Mouse (Mus musculus) cerebellum, postnatal 14 days (tissue): ENCODE measurements around the gene Grk4.
"Not testable (repeated sequence)": the region's sequence is repeated elsewhere in the genome, so short reads cannot be mapped to it uniquely, and the experiment has no call there.

Source experiments
- DNase-seq, 2 experiments: peaks; one replicate each; pipeline ENCODE4 v3.0.0; 2021; ENCODE audit warnings: mixed read lengths in 2 of 2

Grk4 gene

DNA sequence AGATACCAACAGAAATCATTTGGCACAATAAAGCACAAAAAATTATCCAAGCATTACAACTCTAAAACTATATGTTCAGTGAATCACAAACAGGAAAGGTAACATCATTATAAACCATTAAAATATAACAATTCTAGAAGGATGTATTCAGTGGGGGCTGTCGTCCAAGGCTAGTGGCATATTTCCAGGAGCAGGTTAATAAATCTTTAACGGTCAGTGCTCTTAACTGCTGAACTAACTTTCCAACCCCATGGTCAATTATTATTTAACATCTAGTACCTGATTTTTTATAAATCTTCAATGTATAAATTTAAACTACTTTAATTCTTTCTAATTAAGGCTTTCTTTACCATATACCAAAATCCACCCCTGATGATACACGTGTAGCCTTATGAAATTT, 54.2 kb downstream of the Grk4 start:
- DNase-seq, result not testable (repeated sequence)

DNA sequence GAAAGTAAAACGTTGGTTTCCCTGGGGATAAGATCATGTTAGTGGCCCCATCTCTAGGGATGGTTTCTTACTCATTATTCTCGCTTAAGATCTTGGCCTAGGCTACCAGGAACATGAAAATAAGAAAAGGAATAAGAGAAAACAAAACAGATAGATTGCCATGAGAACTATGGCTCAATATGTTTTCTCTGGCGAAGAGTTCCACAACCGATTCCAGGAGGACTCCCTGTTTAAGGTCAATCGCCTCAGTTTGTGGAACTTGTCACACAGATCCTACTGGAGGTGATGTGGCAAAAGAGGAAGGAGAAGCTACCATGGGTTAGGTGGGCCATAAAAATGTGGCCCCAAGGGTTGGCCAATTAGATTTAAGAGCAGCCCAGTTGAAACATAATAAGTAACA, 54.6 kb downstream of the Grk4 start:
- no peak for DNase-seq

DNA sequence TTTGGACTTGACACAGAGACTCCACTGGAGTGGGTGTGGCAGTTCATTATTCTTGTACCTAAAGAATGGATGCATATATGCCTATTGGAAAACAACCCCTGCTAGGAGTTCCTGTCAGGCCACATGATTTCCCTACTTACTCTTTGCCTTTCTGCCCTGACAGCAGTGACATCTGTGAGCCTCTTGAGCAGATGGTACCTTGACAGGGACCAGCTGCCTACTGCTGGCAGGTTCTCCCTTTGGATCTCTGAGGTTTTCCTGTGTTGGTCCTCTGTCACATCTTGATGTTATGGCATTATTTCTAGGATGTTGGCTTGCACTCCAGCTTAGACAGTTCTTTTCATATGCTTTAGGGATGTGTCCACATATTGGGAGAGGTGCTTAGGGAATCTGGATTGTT, 69.0 kb downstream of the Grk4 start:
- peak; percentile 46 to 57 for DNase-seq

DNA sequence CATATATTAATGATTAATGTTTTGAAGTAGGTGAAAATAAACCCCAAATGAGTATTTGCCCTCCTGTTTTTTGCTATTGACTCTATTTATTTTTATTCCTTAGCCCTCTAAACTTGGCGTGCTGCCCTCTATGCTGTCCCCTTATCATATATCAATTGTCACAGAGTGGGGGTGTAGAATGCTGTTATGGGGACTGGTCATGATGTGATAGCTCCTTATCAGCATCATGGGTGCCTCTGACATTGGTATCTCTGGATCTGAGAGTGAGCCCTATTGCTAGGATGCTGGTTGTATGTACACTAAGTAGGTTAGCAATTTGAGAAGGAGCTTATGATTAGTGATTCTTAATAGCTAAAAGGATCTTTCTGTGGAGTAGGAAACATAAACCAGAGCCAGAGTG, 70.1 kb downstream of the Grk4 start:
- DNase-seq, result no peak

DNA sequence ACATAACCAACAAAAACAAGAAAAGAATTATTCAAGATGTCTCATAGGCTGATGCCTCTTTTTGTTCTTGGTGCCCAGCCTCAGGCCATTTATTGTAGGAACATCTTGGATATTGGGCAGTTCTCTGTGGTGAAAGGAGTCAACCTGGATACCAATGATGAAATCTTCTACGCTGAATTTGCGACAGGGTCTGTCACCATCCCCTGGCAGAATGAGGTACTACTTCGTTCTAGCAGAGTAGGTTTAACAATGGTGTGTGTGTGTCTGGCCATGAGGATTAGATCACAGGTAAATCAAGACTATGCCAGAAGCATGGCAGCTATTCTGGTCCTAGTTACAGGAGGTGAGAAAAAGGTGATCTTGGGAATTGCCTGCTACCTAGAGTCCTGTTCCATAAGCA, 91.3 kb downstream of the Grk4 start:
- peak in 1 of 2 experiments; percentile 12 for DNase-seq

DNA sequence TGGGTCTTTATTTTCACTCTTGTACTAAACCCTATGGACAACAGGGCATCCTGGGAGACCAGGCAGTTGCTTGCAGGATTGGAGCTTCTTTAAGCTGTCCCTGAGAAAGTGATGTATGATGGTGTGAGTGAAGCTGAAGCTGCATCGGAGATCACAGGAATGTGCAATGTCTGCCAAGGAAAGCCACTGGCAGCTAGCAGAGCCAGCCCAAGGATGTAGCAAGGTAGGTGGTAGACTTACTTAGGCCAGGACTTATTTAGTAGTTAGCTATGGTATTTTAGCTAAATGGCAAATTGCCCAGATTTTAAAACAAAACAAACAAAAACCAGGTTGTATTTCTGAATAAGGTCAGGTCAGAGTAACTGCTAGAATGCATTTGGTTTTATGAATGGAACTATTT, 98.6 kb downstream of the Grk4 start:
- no peak for DNase-seq

DNA sequence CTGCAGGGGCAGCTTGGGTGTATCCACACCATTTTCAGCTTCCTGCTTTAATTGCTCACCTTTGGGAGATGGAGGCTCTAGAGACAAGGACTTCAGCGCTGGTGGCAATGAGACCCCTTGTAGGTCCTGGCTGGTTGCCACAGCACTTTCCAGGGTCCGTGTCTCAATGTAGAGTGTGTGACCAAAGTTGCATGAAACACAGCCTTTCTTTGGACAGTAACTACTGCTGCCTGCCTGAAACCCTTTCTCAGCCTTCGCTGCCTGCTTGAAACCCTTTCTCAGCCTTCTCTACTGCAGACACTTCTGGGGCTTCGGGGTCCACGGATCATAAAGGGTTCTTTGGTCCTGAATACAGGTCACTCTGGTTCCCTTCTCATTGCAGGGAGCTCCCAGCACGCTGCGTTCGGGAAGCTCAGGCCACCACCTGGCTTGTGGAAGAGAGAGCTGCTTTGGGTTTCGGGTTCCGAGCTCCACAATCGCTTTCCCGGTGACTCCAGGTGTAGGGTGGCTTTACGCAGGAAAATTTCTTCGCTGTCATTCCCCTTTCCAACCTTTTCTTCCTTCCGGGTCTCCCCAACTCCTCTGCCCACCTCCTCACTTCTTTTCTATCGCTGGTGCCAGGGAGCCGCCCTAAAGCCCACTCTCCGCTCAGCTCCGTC, 100.8 kb downstream of the Grk4 start:
- DNase-seq, result peak in 1 of 2 experiments; percentile 50

DNA sequence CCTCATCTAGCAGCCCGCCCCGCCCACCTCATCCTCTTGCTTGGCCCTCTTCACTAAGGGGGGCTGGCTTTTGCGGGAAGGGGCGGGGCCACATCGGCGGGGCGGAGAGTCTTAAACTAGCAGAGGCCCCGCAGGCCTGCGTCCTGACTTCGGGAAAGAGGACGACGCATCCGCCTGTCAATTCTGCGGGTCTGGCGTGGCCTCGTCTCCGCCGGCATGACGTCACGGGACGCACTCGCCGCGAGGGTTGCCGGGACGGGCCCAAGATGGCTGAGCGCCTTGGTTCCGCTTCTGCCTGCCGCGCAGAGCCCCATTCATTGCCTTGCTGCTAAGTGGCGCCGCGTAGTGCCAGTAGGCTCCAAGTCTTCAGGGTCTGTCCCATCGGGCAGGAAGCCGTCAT, 101.3 kb downstream of the Grk4 start, which contains the start of gene Htt:
Gene Htt (plus strand): TSS at position 232 of the 400 bp plus-strand sequence.
- peak; percentile 96 to 98 for DNase-seq

DNA sequence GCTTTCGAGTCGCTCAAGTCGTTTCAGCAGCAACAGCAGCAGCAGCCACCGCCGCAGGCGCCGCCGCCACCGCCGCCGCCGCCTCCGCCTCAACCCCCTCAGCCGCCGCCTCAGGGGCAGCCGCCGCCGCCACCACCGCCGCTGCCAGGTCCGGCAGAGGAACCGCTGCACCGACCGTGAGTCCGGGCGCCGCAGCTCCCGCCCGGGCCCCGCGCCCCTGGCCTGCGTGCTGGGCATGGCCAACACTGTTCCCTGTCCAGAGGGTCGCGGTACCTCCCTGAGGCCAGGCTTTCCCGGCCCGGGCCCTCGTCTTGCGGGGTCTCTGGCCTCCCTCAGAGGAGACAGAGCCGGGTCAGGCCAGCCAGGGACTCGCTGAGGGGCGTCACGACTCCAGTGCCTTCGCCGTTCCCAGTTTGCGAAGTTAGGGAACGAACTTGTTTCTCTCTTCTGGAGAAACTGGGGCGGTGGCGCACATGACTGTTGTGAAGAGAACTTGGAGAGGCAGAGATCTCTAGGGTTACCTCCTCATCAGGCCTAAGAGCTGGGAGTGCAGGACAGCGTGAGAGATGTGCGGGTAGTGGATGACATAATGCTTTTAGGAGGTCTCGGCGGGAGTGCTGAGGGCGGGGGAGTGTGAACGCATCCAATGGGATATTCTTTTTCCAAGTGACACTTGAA, 101.9 kb downstream of the Grk4 start:
- peak; percentile 60 to 69 for DNase-seq

DNA sequence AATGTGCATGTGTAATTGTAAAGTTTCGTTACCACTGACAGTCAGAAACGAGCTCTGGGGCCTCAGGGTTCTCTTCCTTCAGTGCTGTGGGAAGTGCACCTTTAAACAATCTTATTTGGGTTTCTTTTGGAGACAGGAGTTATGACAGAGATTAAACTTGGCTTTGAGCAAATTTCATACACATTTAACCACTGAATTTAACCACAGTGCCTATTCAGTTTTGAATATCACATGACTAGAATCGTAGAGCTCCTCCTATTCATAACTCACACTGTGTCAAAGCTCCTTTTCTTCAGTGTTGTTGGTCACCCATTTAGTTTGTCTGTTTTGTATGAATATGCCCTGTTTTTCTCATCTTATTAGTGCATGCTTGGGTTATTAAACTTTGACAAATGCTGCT, 111.6 kb downstream of the Grk4 start:
- no peak for DNase-seq

DNA sequence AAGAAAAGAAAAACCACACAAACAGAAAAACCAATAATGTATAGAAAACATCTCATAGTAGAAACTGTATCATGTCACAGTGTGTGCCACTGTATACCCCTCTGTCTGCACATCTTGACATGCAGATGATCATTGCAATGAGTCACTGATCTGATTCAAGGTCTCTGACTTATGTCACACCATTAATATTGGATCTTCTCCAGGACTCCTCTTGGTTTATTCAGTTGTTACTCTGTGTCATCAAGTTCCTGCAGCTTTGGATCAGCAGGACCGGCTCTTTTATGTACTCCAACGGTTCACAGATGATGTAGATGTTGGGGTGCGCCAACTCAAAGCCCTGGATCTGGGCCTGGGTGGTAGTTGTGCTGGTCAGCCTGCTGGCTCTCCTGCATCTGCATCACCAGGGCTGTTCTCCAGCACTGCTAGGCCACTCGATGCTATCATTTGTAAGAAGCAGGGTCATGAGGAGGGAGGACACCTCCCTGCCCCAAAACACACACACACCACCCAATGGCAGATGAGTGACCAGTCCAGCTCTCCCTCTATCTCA, 112.6 kb downstream of the Grk4 start:
- no peak for DNase-seq

DNA sequence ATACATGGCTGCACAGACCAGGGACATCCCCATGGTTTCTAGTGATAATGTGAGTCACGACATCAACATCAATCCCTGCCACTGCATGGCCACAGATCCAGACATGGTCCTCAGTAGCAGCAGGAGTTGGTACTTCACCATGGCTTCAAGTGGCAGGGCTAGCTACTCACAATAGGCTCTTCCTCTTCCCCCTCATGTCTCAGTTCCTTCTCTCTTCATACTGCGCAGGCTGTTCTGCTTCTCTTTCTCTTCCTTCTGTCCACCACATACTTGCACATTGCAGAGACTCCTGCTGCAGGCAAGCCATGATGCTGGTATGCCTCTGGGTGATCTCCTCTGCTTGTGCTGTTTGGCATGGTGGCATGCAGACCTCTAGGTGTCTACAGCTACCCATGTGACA, 113.2 kb downstream of the Grk4 start:
- DNase-seq, result no peak

DNA sequence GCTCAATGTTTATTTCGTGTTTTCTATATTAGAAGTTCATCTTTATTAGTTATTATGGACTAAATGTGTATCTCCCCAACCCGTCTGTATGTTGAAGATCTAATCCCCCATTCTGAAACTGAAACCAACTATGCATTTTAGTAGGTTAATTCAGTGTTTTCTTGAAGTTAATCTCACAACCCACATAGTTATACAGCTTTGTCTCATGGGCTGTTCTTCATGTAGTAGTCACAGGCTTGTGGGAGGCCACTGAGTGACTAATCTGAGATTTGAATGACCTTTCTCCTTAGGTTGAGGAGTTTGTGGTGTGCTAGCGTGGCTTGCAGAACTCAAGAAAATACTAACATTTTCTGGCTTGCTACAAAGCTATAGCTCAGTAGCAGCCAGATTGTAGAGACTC, 124.8 kb downstream of the Grk4 start:
- DNase-seq, result no peak

DNA sequence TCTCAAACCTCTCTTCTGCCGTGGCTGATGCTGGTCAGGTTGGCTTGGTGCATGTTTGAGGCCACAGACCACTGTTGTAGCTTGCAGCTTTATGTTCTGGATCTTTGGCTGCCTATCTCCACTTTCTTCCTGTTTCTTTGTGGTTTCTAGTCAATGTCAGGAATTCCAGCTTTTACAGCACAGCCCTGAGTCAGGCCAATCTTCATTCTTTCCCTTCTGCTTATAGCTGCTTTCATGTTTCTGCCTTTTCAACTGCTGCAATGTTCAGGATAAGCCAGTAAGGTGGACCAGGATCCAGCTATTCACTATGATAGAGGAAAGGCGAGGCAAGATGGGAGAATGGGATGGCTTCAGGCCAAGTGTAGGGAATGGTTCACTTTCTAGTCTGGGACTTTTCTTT, 131.0 kb downstream of the Grk4 start:
- no peak for DNase-seq

DNA sequence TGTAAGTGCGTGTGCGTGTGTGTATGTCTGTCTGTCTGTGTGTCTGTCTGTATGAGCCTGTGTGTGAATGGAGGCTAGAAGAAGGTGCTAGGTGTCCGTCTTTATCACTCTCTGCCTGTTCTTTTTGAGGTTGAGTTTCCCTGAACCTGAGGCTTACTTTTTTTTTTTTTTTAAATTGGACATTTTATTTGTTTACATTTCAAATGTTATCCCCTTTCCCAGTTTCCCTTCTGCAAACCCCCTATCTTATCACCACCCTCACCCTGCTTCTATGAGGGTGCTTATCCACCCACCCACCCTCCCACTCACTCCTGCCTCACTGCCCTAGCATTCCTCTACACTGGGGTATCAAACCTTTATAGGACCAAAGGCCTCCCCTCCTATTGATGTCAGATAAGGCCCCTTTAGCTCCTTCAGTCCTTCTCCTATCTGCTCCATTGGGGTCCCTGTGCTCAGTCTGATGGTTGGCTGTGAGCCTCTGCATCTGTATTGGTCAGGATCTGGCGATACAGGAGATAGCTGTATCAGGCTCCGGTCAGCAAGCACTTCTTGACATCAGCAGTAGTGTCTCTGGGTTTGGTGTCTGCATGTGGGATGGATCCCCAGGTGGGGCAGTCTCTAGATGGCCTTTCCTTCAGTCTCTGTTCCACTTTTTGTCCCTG, 140.2 kb downstream of the Grk4 start:
- no peak for DNase-seq
